Mouse (Mus musculus) ES-E14 (cell line): ENCODE results near the gene Dlg2.

ENCODE experiments used
- CHD2 ChIP-seq: IDR thresholded peaks from 2 replicates; pipeline ENCODE4 v1.6.1; 2014; ENCODE audit warnings: mild to moderate bottlenecking, low read depth, low read length, inconsistent platforms
- HCFC1 ChIP-seq: IDR thresholded peaks from 2 replicates; pipeline ENCODE4 v1.6.1; 2012; ENCODE audit warnings: low read length, inconsistent platforms, borderline replicate concordance; ENCODE audit not compliant: insufficient read depth
- MAFK ChIP-seq: IDR thresholded peaks from 2 replicates; pipeline ENCODE4 v1.6.1; 2014; ENCODE audit warnings: mild to moderate bottlenecking, low read depth, low read length, inconsistent platforms; ENCODE audit not compliant: insufficient read depth
- ZC3H11A ChIP-seq: IDR thresholded peaks from 2 replicates; pipeline ENCODE4 v1.6.1; 2012; ENCODE audit warnings: low read depth, mild to moderate bottlenecking, inconsistent platforms, low read length, borderline replicate concordance
- ZNF384 ChIP-seq: IDR thresholded peaks from 2 replicates; pipeline ENCODE4 v1.6.1; 2012; ENCODE audit warnings: low read depth, low read length, inconsistent platforms

DNA sequence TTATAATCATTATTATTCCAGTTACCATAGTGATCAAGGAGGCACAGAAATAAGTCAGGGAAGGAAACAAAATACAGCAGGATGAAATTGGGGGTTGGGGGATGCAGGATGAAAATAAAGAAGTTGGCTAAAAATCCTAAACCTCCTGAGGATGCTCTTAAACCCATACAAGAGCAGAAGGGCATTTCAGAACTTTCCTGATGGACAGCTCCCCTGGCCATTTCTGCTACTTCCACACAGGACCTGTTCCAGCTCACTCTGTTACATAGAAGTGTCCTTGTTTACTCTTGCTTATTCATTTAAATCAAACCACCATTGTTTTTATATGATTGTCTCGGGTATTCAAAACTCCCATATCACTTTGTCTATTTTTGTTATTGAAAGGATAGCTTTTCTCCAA, 791.3 kb downstream of the Dlg2 start:
- TF ChIP-seq ZNF384: no peak
- no peak for TF ChIP-seq ZC3H11A
- no peak for TF ChIP-seq HCFC1
- no peak for TF ChIP-seq CHD2
- no peak for TF ChIP-seq MAFK
